ENCODE assay signal across 28 mouse cellular contexts in genomic region chr1:170862435-170862717, GRCm38 (mm10). TPM values are rescaled to one million over a fixed set of nuclear protein-coding genes. Genes with fewer than 3 reads are reported as not detected.
DNase-seq lines count a peak whose midpoint lies in the region; ATAC-seq and TF ChIP-seq lines count a peak whose summit lies in the region.
"Had no signal": no experiment of that assay in that cellular context is flagged by ENCODE, and none has a peak within 500 bp of the region (broad histone marks: within the 10 kb centered on the region; RNA-seq: fewer than 3 reads in every experiment).

No protein-coding gene starts in this region.

- peak overlapping the region; percentile 40 for H3K4me2 ChIP-seq in liver, embryonic 12.5 days
- H3K4me2 ChIP-seq: forebrain, embryonic 13.5 days; hindbrain, embryonic 13.5 days had no signal

- no peak for DNase-seq in liver, adult 2 months (ENCODE audit: extremely low read depth, low read depth, low spot score)
- DNase-seq in liver: no peak
- peak; percentile 45 for DNase-seq in MEL (ENCODE audit: low read depth, low spot score)
- DNase-seq in lung, postnatal 25 days (ENCODE audit: low spot score): no peak
- no peak for DNase-seq in left cerebral cortex, adult 9 months (ENCODE audit: low spot score in 2 of 2)
- DNase-seq: adrenal gland, adult 8-10 months; cerebellum, adult 8-10 months; cerebellum, postnatal 36 days; embryo, embryonic 11 days; gastrocnemius, postnatal 36 days; kidney, adult 18-20 months; kidney, postnatal 4 days; lung, adult 18-20 months; lung, postnatal 36 days; right cerebral cortex, adult 18-20 months; right cerebral cortex, postnatal 4 days had no signal

- no peak overlapping the region for H3K9ac ChIP-seq in liver, adult 2 months (ENCODE audit: low read depth, low read length)
- H3K9ac ChIP-seq in MEL (ENCODE audit: control insufficient read depth, low read depth, low read length, poor library complexity, severe bottlenecking): peak overlapping the region; percentile 54
- H3K9ac ChIP-seq in liver, embryonic 12.5 days: no peak overlapping the region; the same call in 1 of the 2 replicates
- H3K9ac ChIP-seq: forebrain, embryonic 13.5 days; hindbrain, embryonic 13.5 days had no signal

- ATAC-seq in liver, embryonic 12.5 days: no peak
- ATAC-seq: forebrain, embryonic 13.5 days; midbrain, embryonic 16.5 days had no signal

- TF ChIP-seq CTCF in liver, adult 2 months (IDR thresholded peaks at IDR 0.05; ENCODE audit: low read depth, low read length): no peak
- TF ChIP-seq CTCF in MEL (IDR thresholded peaks at IDR 0.05 in 2 of 3, conservative IDR thresholded peaks at IDR 0.05 in 1 of 3; ENCODE audit: control insufficient read depth in 1 of 3, insufficient read depth in 1 of 3, low read depth in 2 of 3, low read length in 3 of 3, poor library complexity in 1 of 3, severe bottlenecking in 1 of 3): no peak

- WGBS in liver, adult 2 months: 9% methylated on average over 3 of the region's 3 CpGs
- WGBS in liver, embryonic 12.5 days (ENCODE audit: insufficient replicate concordance): 29% methylated on average over 3 of the region's 3 CpGs
- 69% methylated on average over 3 of the region's 3 CpGs for WGBS in macrophage (ENCODE audit: missing documents)

- no peak for TF ChIP-seq POLR2A in liver, adult 2 months (IDR thresholded peaks at IDR 0.05; ENCODE audit: extremely low read depth, insufficient read depth, low read length)
- TF ChIP-seq POLR2A in MEL (IDR thresholded peaks at IDR 0.05; ENCODE audit: control insufficient read depth in 1 of 2, insufficient read depth in 1 of 2, low read depth in 1 of 2, low read length in 2 of 2, poor library complexity in 1 of 2): no peak

- TF ChIP-seq EP300 in MEL (IDR thresholded peaks at IDR 0.05; ENCODE audit: low read depth in 1 of 2, low read length in 2 of 2): peak; percentile 69 to 72

- peak overlapping the region; percentile 8; the same call in 1 of the 2 replicates for H3K27ac ChIP-seq in liver, adult 2 months (replicated peaks; ENCODE audit: insufficient read depth, low read depth, low read length)
- H3K27ac ChIP-seq in MEL (ENCODE audit: control insufficient read depth, low read depth, low read length) (peak overlapping the region; percentile 82), macrophage (peak overlapping the region; percentile 79)
- no peak overlapping the region; the same call in 1 of the 2 replicates for H3K27ac ChIP-seq in liver, embryonic 12.5 days
- H3K27ac ChIP-seq: forebrain, embryonic 13.5 days; hindbrain, embryonic 13.5 days; limb, embryonic 10.5 days; midbrain, embryonic 10.5 days had no signal

- TF ChIP-seq RAD21 in MEL (IDR thresholded peaks at IDR 0.05; ENCODE audit: low read depth, low read length): no peak

- H3K36me3 ChIP-seq in liver, adult 2 months (ENCODE audit: control insufficient read depth, insufficient read depth, low read length): no peaks in the 10 kb centered on the region
- H3K36me3 ChIP-seq in MEL (ENCODE audit: control insufficient read depth in 1 of 2, insufficient read depth in 2 of 2, low read length in 2 of 2) (peaks cover 0 to 58% of the 10 kb centered on the region in 2 experiments; a peak in 2 of 4 replicates), macrophage (ENCODE audit: inconsistent target) (no peaks in the 10 kb centered on the region)
- H3K36me3 ChIP-seq in liver, embryonic 12.5 days: no peaks in the 10 kb centered on the region
- H3K36me3 ChIP-seq: hindbrain, embryonic 13.5 days; limb, embryonic 10.5 days; midbrain, embryonic 10.5 days had no signal

- peaks cover 24% of the 10 kb centered on the region for H3K4me1 ChIP-seq in liver, adult 2 months (ENCODE audit: control insufficient read depth, insufficient read depth, low read length)
- peaks cover 9 to 29% of the 10 kb centered on the region in 2 experiments for H3K4me1 ChIP-seq in MEL (ENCODE audit: control insufficient read depth in 1 of 2, insufficient read depth in 2 of 2, low read length in 2 of 2)
- H3K4me1 ChIP-seq in liver, embryonic 12.5 days: peaks cover 87% of the 10 kb centered on the region

- H3K4me3 ChIP-seq in liver, adult 2 months (ENCODE audit: insufficient read depth, low read depth, low read length): no peak overlapping the region
- H3K4me3 ChIP-seq in MEL (ENCODE audit: control insufficient read depth in 1 of 2, insufficient read depth in 1 of 2, low read depth in 2 of 2, low read length in 2 of 2): peak overlapping the region; percentile 42 to 52
- H3K4me3 ChIP-seq in liver, embryonic 12.5 days: no peak overlapping the region
- H3K4me3 ChIP-seq in macrophage (ENCODE audit: inconsistent target): peak overlapping the region; percentile 3; the same call in 1 of the 2 replicates
- H3K4me3 ChIP-seq: forebrain, embryonic 13.5 days; hindbrain, embryonic 13.5 days; limb, embryonic 10.5 days; midbrain, embryonic 10.5 days had no signal

- H3K9me3 ChIP-seq in MEL (replicated peaks; ENCODE audit: insufficient read depth, low read length): no peaks in the 10 kb centered on the region
- H3K9me3 ChIP-seq in liver, embryonic 12.5 days (replicated peaks): no peaks in the 10 kb centered on the region
- H3K9me3 ChIP-seq: forebrain, embryonic 13.5 days; hindbrain, embryonic 13.5 days; limb, embryonic 10.5 days; midbrain, embryonic 10.5 days had no signal

- peaks cover 31% of the 10 kb centered on the region; the same call in 1 of the 2 replicates for H3K79me2 ChIP-seq in liver, adult 2 months (ENCODE audit: control insufficient read depth, insufficient read depth, low read length)
- H3K79me2 ChIP-seq in MEL (ENCODE audit: control insufficient read depth, insufficient read depth, low read length, poor library complexity) (peaks cover 55% of the 10 kb centered on the region), macrophage (ENCODE audit: inconsistent target) (peaks cover 100% of the 10 kb centered on the region)

- no peaks in the 10 kb centered on the region for H3K27me3 ChIP-seq in liver, adult 2 months (ENCODE audit: control insufficient read depth, insufficient read depth, low read length)
- no peaks in the 10 kb centered on the region for H3K27me3 ChIP-seq in MEL (ENCODE audit: control insufficient read depth in 1 of 2, insufficient read depth in 2 of 2, low read length in 2 of 2)
- no peaks in the 10 kb centered on the region for H3K27me3 ChIP-seq in liver, embryonic 12.5 days (replicated peaks)
- H3K27me3 ChIP-seq: forebrain, embryonic 13.5 days; hindbrain, embryonic 13.5 days had no signal

RNA-seq across cellular contexts. Expression of gene Atf6, which starts 5.2 kb away (rescaled TPM):
- total RNA-seq in liver, adult 2 months (2014; rRNA removed): 30.1 and 38.1 TPM in 2 replicates
- 13.0 and 14.3 TPM in 2 replicates for polyA plus RNA-seq in liver, adult 2 months (2012; rRNA removed)
- 11.7 and 14.3 TPM in 2 replicates for total RNA-seq in MEL (2012; rRNA removed)
- polyA plus RNA-seq in MEL (2012; ENCODE audit: insufficient read depth in 1 of 2, insufficient read length in 2 of 2, low read depth in 1 of 2, low replicate concordance in 2 of 2, missing spikeins in 1 of 2) (10 to 100 TPM in 1 of 2 experiments, not detected in 1; 16.4 TPM), macrophage (2018) (41.4 to 56.5 TPM (median 54.4 TPM) in 3 replicates)
- 9.6 and 10.6 TPM in 2 replicates for polyA plus RNA-seq in liver, embryonic 12.5 days (2016; fragmentation: Nextera tagmentation; extraction: Ambion mirVana)
- total RNA-seq in macrophage (2018; cell fraction: chromatin; rRNA removed): 100 to 1,000 TPM in 7 of 26 experiments, 10 to 100 TPM in 19; 32.2 to 113 (median 88.3) TPM
- 10 to 100 TPM; 39.2 to 72.1 (median 54.7) TPM for total RNA-seq in macrophage (2018; cell fraction: cytosol; rRNA removed)
- 100 to 1,000 TPM in 6 of 26 experiments, 10 to 100 TPM in 20; 48.1 to 130 (median 83.2) TPM for total RNA-seq in macrophage (2018; cell fraction: nucleus; rRNA removed)

RNA-seq across cellular contexts. Expression of gene Gm26620, which starts 22.5 kb away (rescaled TPM):
- 0.67 and 0.74 TPM in 2 replicates for total RNA-seq in liver, adult 2 months (2014; rRNA removed)
- 0.59 and 1.1 TPM in 2 replicates for polyA plus RNA-seq in liver, adult 2 months (2012; rRNA removed)
- total RNA-seq in MEL (2012; rRNA removed): 3.1 and 5.5 TPM in 2 replicates
- polyA plus RNA-seq in MEL (2012; ENCODE audit: insufficient read depth in 1 of 2, insufficient read length in 2 of 2, low read depth in 1 of 2, low replicate concordance in 2 of 2, missing spikeins in 1 of 2): 1 to 10 TPM in 1 of 2 experiments, not detected in 1; 1.0 TPM
- polyA plus RNA-seq in liver, embryonic 12.5 days (2016; fragmentation: Nextera tagmentation; extraction: Ambion mirVana): 0.46 and 0.50 TPM in 2 replicates
- 1 to 10 TPM in 9 of 26 experiments, not detected in 17; 1.3 to 2.3 (median 1.5) TPM for total RNA-seq in macrophage (2018; cell fraction: chromatin; rRNA removed)
- total RNA-seq in macrophage (2018; cell fraction: cytosol; rRNA removed): 1 to 10 TPM in 2 of 26 experiments, under 1 TPM in 24; 0.21 to 1.2 (median 0.51) TPM
- 1 to 10 TPM in 7 of 26 experiments, under 1 TPM in 7, not detected in 12; 0.59 to 2.0 (median 1.1) TPM for total RNA-seq in macrophage (2018; cell fraction: nucleus; rRNA removed)
- polyA plus RNA-seq in macrophage (2018): 0.43 to 0.62 TPM (median 0.55 TPM) in 3 replicates
- polyA plus RNA-seq: activated CD4-positive, CD25-positive, alpha-beta regulatory T cell, adult 4 months had no signal

RNA-seq across cellular contexts. Expression of gene Dusp12, which starts 23.0 kb away (rescaled TPM):
- 30.4 and 36.2 TPM in 2 replicates for total RNA-seq in liver, adult 2 months (2014; rRNA removed)
- 12.7 and 17.2 TPM in 2 replicates for polyA plus RNA-seq in liver, adult 2 months (2012; rRNA removed)
- total RNA-seq in MEL (2012; rRNA removed): 41.8 and 50.0 TPM in 2 replicates
- polyA plus RNA-seq in MEL (2012; ENCODE audit: insufficient read depth in 1 of 2, insufficient read length in 2 of 2, low read depth in 1 of 2, low replicate concordance in 2 of 2, missing spikeins in 1 of 2) (10 to 100 TPM in 1 of 2 experiments, not detected in 1; 33.8 TPM), macrophage (2018) (9.6 to 14.7 TPM (median 12.1 TPM) in 3 replicates)
- 25.7 and 27.3 TPM in 2 replicates for polyA plus RNA-seq in liver, embryonic 12.5 days (2016; fragmentation: Nextera tagmentation; extraction: Ambion mirVana)
- 10 to 100 TPM in 17 of 26 experiments, 1 to 10 TPM in 9; 3.0 to 37.0 (median 17.2) TPM for total RNA-seq in macrophage (2018; cell fraction: chromatin; rRNA removed)
- total RNA-seq in macrophage (2018; cell fraction: cytosol; rRNA removed): 10 to 100 TPM in 17 of 26 experiments, 1 to 10 TPM in 9; 6.9 to 18.6 (median 12.3) TPM
- 10 to 100 TPM in 12 of 26 experiments, 1 to 10 TPM in 14; 3.2 to 29.1 (median 9.8) TPM for total RNA-seq in macrophage (2018; cell fraction: nucleus; rRNA removed)

RNA-seq across cellular contexts. Expression of gene Fcrlb, which starts 50.4 kb away (rescaled TPM):
- 0.18 and 0.20 TPM in 2 replicates for total RNA-seq in liver, adult 2 months (2014; rRNA removed)
- 0.11 TPM in 1 of 2 replicates, not detected in the other for polyA plus RNA-seq in liver, adult 2 months (2012; rRNA removed)
- total RNA-seq in MEL (2012; rRNA removed): not detected in 2 replicates
- not detected for polyA plus RNA-seq in MEL (2012; ENCODE audit: insufficient read depth in 1 of 2, insufficient read length in 2 of 2, low read depth in 1 of 2, low replicate concordance in 2 of 2, missing spikeins in 1 of 2)
- polyA plus RNA-seq in liver, embryonic 12.5 days (2016; fragmentation: Nextera tagmentation; extraction: Ambion mirVana): 0.10 and 0.13 TPM in 2 replicates
- total RNA-seq in macrophage (2018; cell fraction: chromatin; rRNA removed): 1 to 10 TPM in 2 of 26 experiments, under 1 TPM in 1, not detected in 23; 0.49 to 6.0 (median 1.0) TPM
- total RNA-seq in macrophage (2018; cell fraction: cytosol; rRNA removed): under 1 TPM in 19 of 26 experiments, not detected in 7; 0.11 to 0.67 (median 0.24) TPM
- 1 to 10 TPM in 5 of 26 experiments, under 1 TPM in 7, not detected in 14; 0.43 to 5.2 (median 0.76) TPM for total RNA-seq in macrophage (2018; cell fraction: nucleus; rRNA removed)
- polyA plus RNA-seq in macrophage (2018): 0.47 to 0.68 TPM in 2 of 3 replicates, not detected in the other
- total RNA-seq: adrenal gland, adult 8-10 months; gastrocnemius, adult 18-20 months; gastrocnemius, postnatal 36 days; heart, postnatal 25 days had no signal
- polyA plus RNA-seq: activated CD4-positive, CD25-positive, alpha-beta regulatory T cell, adult 4 months; embryonic facial prominence, embryonic 14.5 days; forebrain, embryonic 13.5 days; inflammation-experienced regulatory T-cells, adult 6 months; limb, embryonic 10.5 days; midbrain, embryonic 10.5 days had no signal

Comparison
In these comparisons a context has a peak if more than half of its experiments do, and no peak if none do; other contexts are left out.
1. H3K4me3 ChIP-seq: peak in MEL (2 of 2) and macrophage (single experiment); none in liver, adult 2 months (single experiment) and liver, embryonic 12.5 days (single experiment).